Mouse (Mus musculus): ENCODE measurements around the gene Ksr1.
A peak's percentile ranks its signal among the peaks of the same experiment; 100 is the strongest.

Ksr1 gene

DNA sequence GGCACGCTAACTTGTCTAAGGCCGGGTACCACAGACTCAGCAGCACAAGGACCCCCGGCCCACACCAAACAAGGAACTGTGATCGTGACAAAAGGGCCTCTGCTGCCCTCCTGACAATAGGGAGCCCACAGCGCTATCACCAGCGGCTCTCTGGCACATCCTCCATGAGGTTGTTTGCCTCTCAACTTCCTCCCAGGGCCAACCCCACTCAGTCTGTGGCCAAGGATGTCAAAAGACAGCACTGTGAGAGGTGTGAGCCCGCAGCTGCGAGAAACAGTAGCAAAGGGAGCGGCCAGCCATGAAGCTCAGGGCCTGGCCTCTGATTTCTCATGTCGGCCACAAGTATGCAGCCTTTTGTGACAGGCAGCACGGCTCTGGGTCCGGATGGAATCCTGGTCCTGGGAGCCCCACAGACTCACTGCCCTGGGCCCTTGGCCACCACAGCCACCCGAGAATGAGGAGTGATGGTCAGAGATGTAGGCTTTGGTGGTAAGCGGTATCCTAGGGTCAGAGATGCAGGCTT, 104.2 kb downstream of the Ksr1 start:
- DNase-seq (ENCODE audit: low spot score), result no peak

DNA sequence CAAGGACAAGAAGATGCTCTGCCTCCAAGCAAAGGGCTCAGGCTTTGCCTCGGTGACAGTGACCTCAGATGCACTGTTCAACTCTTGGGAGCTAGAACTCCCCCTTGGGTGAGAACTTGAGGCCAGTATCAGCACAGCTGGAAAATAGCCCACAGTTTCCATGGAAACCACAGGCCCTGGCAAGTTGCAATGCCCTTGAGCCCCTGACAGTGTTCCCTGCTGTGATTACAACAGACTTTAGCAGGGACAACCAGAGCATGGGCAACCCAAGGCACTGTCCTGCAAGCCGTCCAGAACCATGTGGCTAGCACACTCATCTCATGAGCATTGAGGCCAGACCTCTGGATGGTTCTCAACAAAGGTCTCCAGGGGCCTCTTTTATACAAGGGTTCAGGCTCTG, 106.7 kb downstream of the Ksr1 start:
- peak; percentile 84 for DNase-seq (ENCODE audit: low spot score)

DNA sequence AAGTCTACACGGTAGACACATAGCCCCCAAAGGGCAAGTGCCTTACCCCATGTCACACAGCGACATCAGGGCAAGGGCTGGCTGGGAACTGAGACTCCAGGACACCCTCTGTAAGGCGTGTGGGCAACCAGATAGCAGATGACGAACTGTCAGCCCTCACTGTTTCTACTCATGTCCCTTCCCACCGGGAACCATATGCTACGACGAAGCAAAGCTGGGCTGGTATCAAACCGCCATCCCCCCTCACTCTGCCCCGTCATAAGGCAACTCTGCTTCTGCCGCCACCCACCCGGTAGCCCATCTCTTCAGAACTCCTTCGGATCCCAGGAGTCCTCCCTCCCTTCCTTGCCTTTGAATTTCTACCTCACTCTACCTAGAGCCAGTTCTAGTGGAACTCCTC, 108.7 kb downstream of the Ksr1 start:
- DNase-seq (ENCODE audit: low spot score), result no peak

DNA sequence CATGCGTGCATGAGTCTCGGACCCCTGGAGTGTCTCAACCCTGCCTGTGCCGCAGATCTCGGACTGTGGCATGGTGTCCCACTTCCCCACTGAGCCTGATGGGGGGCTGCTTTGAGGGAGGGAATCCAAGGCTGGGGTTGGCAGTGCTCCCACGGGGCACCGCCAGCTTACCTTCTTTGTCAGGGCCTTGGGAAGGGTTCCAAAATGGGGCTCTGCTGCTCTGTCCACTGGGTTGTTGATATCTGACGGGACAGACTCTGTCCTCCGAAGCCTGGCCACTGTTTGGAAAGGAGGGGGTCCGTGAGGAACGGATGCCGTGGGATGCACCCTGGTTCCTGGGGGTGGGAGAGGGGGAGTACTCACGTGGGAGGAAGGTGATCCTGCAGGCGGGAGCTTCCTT, 109.9 kb downstream of the Ksr1 start:
- peak; percentile 49 for DNase-seq (ENCODE audit: low spot score)

DNA sequence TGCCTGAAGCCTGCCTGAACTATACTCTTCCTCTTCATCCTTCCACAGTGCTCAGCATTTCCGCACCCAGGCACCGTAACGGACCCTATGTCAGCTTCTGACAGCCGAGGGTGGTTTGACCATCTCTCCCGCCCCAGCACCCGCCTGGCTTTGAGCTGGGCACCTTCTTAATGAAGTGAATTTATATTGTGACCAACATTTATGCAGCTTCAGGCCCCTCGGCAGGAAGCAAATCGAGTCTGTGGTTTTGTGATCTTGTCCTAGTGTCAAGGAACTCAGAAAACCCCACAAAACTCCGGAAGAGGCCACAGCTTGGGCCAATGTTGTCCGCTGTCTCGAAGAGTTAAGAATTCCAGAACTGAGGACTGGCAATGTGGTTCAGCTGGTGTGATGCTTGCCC, 112.6 kb downstream of the Ksr1 start:
- no peak for DNase-seq (ENCODE audit: low spot score)

DNA sequence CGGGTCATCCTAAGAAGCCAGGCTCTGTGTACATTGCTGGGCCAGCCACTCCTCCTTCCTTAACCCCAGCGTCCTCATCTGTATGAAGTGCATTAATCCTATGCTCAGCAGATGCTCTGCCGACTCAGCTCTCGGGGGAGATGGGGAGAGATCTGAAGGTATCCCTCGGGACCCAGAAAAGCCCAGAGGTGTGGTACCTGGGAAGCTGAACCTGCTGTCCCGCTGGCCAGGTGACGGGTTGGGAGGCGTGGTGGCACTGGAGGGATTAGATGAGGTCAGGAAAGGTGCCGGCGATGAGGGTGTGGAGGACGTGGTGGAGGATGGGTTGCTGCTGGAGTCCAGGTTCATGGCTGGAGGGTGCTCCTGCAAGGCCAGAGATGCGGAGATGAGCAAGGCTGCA, 113.2 kb downstream of the Ksr1 start:
- DNase-seq (ENCODE audit: low spot score), result no peak

DNA sequence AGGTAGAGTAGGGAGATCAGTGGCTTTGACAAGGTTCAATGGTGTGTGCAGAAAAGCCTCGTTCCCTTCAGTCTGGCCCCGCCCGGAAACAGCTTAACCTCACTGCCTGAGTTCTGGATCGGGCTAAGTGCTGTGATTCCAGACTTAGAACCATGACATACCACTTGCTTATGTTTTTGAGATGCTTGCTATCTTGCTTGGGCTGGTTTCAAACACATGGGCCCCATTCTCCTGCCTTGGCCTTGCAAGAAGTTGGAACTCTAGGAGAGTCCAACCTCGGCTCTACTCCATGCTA, 114.8 kb downstream of the Ksr1 start:
- DNase-seq (ENCODE audit: low spot score), result no peak

DNA sequence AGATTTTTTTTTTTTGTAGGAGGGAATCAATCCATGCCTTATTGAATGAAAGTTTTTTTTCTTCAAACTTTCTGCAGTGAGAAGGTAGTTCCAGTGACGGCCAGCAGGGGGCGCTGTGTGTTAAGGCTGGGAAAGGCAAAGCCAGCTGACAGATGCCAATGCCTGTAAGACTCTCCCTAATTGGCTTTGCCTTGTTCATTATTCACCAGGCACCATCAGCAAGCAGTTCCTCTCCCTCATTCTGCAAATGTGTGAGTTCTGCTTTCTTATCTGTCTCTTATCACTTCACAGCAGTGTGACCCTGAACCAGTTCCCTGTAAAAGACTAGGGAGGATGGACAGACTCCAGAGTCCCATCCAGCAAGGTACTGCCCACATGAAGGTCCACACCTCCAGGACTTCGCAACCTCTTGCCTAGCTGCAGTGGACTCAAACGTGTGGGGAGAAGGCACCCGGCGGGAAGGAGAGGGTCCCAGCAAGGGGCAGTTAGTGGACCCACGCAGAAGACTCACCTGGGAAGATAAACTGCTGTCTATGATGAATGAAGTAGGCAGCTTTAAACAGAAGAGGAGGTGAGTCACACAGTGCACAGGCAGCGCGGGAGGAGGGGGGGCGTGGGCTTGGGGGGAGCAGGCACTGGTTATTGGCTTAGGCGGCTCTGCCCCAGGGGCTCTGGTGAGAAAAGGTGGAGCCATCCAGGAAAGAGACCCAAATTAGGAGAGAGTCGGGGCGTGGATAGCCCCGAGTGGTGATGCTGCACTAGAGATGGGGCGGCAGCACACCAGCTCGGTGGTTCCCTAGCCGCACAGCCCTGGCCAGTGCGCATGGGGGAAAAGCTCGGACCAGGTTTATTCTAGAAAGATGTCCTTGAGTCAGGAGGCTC, 115.4 kb downstream of the Ksr1 start:
- DNase-seq (ENCODE audit: low spot score), result peak; percentile 85

DNA sequence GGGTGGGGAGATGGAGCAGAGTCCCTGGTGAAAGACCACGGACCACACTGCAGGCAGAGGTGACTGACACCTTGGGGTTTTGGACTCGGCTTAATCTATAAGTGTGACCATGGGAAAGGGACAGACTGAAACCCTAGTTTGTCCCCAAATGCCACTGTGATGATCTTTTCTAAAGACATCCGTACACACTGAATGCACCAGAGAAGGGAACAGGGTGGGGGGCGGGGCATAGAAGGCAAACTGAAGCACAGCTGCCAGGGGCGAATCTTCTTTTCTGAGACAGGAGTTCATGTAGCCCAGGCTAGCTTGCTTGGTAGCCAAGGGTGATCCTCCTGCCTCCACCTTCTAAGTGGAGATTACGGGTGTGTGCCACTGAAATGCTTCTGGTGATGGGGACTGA, 122.5 kb downstream of the Ksr1 start:
- no peak for DNase-seq (ENCODE audit: low spot score)

DNA sequence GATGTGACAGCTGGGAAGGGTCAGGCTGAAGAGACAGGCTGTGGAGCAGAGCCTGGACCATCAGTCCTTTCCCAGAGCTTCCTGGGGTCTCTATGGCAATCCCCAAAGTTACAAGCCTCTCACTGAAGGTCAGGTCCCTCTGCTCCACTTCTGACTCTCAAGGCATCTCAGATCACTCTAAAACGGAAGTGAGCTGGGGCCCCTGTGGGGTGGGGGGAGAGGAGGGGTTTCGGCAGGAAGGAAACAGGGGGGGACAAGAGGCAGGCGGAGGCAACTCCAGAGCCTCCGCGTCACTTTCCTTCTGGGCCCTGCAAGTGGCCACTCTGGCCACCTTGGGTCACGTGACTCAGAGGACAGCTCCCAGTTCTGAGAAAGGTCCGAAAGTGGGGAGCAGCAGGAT, 122.9 kb downstream of the Ksr1 start:
- DNase-seq (ENCODE audit: low spot score), result no peak

DNA sequence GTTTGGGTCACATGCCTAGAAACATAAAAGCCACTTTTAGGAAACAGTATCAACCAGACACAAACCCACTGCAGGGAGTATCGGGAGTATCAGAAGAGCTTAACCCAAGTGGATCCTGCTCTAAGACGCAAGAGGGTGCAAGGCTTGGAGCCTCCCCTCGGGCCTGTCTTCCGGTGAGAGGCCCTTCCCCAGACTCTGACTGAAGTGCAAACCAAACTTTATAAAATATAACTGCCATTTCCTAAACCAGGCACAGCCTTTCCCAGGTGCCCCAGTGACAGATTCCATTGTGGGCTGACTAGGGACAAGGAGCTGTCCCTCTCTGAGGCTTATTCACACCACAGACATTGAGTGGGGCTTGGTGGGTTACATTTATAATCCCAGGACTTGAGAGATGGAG, 123.4 kb downstream of the Ksr1 start:
- no peak for DNase-seq (ENCODE audit: low spot score)

DNA sequence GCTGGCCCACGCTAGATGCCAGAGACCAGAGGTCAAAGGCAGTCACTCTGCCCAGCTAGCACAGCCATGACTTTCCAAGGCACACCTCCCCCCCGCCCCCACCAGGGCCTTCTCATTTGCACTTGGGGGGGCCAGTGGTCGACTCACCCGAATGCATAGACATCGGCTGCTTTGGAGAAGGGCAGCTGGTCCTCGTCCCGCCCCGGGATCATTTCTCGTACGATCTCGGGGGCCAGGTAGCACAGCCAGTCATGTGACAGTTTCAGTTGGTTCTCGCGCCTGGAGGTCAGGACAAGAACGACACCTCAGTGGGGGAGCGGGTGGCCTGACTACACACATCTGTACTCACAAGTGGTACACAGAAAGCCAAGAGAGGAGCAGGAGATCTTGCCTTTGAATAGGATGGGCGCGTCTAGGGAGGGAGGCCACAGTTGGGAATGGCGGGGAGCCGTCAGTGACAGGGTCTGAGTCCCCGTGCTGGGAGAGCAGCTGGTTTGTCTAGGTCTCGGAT, 125.6 kb downstream of the Ksr1 start:
- DNase-seq (ENCODE audit: low spot score), result no peak

DNA sequence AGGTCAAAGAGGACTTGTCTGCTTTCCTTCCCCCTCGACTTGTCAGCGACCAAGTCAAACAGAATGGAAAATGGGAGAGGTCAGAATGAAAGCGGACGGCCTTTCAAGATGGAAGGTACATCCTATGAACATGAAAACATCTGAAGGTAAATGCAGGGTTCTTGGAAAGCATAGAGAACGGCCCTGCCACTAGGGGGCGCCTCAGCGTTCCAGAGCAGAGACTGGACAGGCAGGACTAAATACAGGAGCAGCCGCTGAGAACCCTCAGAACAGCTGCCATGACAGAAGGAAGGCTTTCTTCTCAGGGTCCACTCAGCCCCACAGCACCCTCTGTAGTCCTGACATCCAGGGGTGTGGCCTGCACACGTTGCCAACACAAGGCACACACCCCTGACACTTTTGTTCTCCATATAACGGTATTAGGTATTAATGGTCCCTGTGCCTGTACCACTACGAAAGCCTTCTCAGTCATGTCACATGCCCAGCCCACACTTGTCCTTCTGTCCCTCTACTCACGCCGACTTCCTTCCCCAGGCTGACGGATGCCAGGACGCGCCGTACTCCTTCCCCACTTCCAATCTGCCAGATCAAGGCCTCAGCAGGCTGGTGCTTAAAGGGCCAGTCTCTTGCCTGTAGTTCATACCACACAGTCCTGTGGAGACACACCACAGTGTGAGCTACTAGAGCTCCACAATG, 126.2 kb downstream of the Ksr1 start:
- no peak for DNase-seq (ENCODE audit: low spot score)

DNA sequence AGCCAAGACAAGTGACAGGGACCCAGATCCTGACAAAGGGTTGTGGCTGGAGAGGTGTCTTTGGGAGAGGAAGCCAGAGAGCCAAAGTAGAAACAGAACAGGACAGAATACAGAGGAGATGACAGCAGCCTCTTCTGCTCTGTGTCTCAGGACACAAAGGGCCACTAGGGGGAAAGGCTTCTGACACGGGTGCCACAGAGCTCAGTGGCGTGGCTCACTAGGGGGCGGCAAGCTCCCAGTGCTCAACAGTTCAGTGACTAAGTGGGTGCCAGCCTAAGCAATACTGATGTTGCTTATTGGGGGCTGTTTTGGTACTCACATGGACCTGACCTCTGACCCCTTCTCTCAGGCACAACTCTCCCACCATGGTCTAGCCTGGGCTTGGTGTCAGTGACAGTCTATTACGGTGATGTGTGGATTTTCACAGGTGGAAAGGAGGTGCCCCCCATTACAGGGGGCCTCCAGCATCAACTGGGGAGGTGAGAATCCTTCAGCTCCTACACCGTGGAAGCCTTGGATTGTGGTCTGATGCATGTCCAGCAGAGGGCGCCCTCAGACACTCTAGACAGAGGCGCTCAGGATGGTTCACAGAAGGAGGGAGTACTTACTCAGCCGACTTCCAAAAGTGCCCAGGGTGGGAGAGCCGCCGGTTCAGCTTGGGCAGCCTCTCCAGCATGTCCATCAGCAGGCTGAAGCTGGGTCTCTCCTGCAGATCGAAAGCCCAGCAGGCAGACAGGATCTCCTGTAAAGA, 127.1 kb downstream of the Ksr1 start:
- peak; percentile 73 for DNase-seq (ENCODE audit: low spot score)

DNA sequence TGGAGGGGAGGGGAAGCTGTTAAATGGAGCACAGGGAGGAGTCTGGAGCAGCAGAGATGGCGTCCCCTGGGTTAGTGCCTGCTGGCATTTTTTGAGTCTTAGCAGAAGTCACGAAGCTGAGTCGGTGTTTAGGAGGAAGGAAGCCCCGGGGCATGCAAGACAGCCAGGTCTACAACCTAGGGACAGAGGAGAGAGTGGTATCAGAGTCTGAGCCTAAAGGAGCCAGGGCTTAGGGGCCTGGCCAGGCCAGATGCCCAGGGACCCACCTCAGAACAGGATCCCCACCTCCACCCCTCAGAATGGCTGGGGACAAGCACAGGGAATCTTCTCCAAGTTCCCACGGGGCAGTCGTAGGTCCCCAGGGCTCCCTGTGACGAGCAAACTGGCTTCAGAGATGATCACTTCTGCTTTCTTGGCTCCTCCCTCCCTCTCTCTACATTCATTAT, 129.0 kb downstream of the Ksr1 start:
- no peak for DNase-seq (ENCODE audit: low spot score)

DNA sequence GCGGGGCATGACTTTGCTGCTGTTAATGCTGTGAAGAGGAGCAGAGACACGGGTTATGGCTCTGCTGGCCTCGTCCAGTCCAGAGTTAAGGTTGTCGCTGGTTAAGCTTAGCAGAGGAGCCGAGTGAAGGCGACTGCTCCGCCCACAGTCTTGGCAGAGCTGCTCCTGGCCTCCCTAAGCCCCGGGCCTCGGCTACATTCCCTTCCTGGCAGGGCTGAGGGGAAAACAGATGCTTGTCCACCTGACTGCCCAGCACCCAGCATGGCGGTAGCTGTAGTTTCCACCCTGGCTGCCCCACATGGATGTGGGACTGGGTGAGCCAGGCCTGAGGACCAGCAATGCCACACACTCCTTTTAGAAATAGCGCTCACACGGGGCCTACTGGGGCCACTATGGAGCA, 130.0 kb downstream of the Ksr1 start:
- DNase-seq (ENCODE audit: low spot score), result no peak

DNA sequence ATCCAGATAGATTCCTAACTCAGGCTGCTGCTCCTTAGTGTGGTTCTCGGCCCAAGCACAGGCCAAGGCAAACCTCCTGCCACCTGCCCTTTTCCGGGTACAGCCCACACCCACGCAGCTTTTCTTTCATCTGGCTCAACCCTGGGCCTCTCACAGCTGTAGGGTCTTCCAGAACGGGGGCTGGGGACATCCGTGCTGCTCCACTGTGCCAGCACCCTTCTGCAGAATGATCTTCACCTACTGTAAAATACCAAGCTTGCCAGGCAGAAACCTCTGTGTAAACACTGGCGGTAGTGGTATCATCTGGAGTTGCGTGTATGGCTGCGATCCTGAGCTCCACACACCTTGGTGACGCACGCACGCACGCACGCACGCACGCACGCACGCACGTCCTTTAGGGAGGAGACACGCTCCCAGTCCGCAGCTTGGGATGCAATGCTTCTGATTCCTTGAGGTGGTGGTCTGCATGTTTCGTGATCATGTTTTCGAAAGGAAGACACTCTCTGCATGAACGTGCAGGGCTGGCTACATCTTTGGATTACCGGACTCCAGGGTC, 130.5 kb downstream of the Ksr1 start:
- DNase-seq (ENCODE audit: low spot score), result no peak

DNA sequence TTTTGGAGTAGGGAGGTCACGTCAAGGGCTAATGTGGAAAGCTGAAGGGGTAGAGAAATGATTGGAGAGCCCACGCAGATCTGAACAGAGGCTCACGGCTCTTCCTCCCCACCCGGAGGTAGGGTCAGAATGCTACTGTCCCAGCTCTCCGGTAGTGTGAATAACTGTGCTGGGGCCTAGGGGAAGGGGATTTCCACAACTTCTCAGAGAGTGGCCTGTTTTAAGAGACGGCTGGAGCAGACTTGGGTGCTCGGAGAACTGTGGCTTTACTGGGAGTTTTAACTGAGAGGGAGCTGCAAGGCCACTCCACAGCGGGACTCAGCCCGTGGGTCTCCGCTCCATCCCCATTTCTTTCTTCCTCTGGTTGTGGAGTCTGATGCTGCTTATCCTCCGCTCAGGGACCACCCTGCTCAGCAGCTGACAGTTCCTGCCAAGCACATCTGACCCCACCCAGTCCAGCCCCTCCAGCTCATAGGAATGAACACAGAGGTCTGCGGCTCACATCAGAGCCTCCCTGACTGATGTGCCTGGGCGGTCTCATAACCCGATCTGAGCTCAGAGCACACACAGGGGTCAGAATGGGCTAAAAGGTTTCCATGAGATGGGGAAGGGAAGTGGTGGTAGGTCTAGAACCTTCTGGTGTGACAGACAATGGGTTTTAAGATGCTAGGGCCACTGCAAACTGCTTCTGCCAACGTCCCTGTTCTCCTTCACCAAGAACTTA, 131.4 kb downstream of the Ksr1 start:
- DNase-seq (ENCODE audit: low spot score), result no peak

DNA sequence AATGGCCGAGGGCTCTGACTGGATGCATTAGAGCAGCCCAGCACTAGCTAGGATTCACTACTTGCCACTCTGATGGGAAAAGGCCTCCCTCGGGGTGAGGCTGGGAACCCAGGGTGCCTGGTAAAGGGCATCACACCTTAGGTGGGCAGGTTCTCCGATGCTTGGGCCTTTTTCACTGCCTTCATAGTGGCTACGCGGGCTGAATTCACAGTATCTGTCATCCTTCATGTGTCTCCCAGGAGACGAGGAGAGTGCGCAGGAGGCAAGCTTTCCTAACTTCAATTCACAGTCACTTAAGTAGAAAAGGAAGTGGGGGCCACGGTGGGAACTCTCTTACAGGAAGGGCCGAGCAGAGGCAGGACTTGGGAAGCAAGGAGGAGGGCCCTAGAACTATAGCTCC, 132.4 kb downstream of the Ksr1 start:
- no peak for DNase-seq (ENCODE audit: low spot score)

DNA sequence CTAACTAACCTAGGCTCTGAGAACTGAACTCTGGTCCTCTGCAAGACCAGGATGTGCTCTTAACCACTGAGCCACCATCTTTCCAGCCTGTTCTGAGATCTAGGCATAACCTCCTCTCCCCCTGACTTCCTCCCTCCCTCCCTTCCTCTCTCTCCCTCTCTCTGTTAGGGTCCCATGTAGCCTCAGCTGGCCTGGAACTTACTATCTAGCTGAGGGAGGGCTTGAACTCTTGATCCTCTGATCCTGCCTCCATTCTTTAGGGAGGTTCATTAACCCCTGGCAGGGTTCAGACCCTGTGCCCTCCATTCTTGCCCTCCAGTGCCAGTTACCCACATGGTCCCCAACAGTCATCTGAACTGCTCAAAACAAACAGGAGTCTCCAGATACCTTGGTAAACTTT, 133.2 kb downstream of the Ksr1 start:
- DNase-seq (ENCODE audit: low spot score), result no peak

DNA sequence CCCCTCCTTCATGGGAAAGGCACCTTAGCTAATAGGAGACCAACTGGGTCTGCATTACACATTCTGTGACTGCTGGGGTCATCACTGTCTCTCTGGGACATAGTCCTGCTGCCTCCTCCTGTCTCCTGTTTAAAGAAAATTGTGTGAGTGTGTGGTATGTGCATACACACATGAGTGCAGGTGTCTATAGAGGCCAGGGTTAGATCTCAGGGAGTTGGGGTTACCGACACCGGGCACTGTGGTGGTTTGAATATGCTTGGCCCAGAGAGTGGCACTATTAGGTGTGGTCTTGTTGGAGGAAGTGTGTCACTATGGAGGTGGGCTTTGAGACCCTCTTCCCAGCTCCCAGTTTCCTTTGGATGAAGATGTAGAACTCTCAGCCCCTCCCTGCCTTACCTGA, 133.7 kb downstream of the Ksr1 start:
- DNase-seq (ENCODE audit: low spot score), result no peak

DNA sequence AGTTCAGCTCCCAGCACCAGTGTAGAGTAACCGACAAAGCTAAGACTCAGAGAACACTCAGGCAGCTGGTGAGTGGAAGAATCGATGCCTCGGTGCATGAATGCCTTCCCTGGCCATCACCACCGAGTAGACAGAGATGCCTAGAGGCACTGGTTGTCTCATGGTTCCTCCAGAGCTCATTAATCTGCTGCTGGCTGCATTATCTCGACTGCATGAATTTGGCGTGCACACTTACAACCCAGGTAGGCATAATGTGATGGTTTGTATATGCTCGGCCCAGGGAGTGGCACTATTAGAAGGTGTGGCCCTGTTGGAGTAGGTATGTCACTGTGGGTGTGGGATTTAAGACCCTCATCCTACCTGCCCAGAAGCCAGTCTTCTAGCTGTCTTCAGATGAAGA, 137.3 kb downstream of the Ksr1 start:
- no peak for DNase-seq (ENCODE audit: low spot score)

All from ovary, postnatal 36 days (tissue).